Mouse (Mus musculus): ENCODE results near the gene Cfap74.

- TF ChIP-seq CTCF (IDR thresholded peaks at IDR 0.05; ENCODE audit: low read depth): peak; percentile 56
- no peak for TF ChIP-seq EP300 (optimal IDR thresholded peaks at IDR 0.05)
These were observed 82.1 kb downstream of the Cfap74 start, which contains the start of gene Gnb1 for GRCm38 (mm10) chr4:155490990-155491504.
